Mouse (Mus musculus): Measurements from ENCODE around the gene Rapgef4. TPM values are rescaled to one million over a fixed set of nuclear protein-coding genes. Genes with fewer than 3 reads are reported as not detected.

The Rapgef4 gene
- polyA plus RNA-seq, 1 experiment = not detected

DNA sequence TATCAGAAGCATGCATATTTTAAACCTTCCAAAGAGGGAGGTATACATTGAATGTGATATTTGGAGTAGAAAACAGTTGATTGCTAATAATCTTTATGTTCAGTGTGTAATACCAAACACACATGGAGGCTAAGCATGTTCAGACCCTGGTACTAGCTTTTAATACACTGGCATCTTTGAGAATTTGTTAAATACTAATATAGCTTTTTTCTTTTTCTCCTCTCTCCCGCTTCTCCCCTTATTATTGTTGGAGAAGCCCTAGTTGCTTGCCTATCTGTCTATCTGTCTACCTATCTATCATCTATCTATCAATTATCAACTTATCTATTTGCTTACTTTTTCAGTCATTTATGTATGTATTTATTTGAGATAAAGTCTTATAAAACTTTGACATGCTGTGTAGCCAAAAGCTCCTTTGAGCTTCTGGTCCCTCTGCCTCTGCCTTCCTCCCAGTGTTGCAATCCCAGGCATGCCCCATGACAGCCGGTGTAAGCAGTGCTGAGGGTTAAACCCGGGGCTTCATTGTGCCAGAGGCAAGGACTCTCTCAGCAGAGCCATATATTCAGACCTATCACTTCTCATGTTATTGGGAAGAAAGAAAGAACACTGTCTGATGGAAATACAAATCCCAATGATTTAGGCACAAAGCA, 96.6 kb downstream of the Rapgef4 start:
- Histone ChIP-seq H3K4me3 (replicated peaks) (no peak overlapping the region), H3K27me3 (ENCODE audit: control insufficient read depth) (no peaks in the 10 kb centered on the region), H3K36me3 (ENCODE audit: control insufficient read depth) (no peaks in the 10 kb centered on the region), H3K9me3 (ENCODE audit: control insufficient read depth, low read length) (no peaks in the 10 kb centered on the region), H3K4me1 (ENCODE audit: control insufficient read depth) (no peaks in the 10 kb centered on the region)
- TF ChIP-seq GATA1 (IDR thresholded peaks at IDR 0.05; ENCODE audit: low read length) (no peak), TAL1 (IDR thresholded peaks at IDR 0.05; ENCODE audit: low read length) (no peak)

DNA sequence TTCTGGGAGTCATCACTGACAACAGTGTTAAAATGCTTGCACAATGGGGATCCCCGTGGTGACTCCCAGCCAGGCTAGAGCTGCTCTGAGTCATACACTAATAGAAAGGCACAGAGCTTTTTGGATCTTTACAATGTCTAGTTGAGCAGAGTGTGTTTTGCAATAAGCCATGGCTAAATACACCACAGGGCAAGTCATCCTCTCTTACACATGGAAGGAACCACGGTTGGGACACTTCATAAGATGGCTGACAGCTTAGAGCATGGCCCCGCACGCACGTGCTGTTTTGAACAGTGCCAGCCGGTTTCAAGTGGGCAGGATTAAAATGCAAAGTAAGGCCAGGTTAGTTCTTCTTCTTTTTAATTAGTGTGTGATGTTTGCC, 97.1 kb downstream of the Rapgef4 start:
- H3K9me3 ChIP-seq (ENCODE audit: control insufficient read depth, low read length) = no peaks in the 10 kb centered on the region
- no peak overlapping the region for H3K4me3 ChIP-seq (replicated peaks)
- TF ChIP-seq GATA1 (IDR thresholded peaks at IDR 0.05; ENCODE audit: low read length) = no peak
- no peak for TF ChIP-seq TAL1 (IDR thresholded peaks at IDR 0.05; ENCODE audit: low read length)
- H3K36me3 ChIP-seq (ENCODE audit: control insufficient read depth) = no peaks in the 10 kb centered on the region
- H3K4me1 ChIP-seq (ENCODE audit: control insufficient read depth) = no peaks in the 10 kb centered on the region
- no peaks in the 10 kb centered on the region for H3K27me3 ChIP-seq (ENCODE audit: control insufficient read depth)

- Histone ChIP-seq H3K4me3 (replicated peaks) (no peak overlapping the region), H3K36me3 (ENCODE audit: control insufficient read depth) (no peaks in the 10 kb centered on the region), H3K27me3 (ENCODE audit: control insufficient read depth) (no peaks in the 10 kb centered on the region), H3K9me3 (ENCODE audit: control insufficient read depth, low read length) (no peaks in the 10 kb centered on the region), H3K4me1 (ENCODE audit: control insufficient read depth) (no peaks in the 10 kb centered on the region)
- TF ChIP-seq GATA1 (IDR thresholded peaks at IDR 0.05; ENCODE audit: low read length) (no peak), TAL1 (IDR thresholded peaks at IDR 0.05; ENCODE audit: low read length) (no peak)
Observed at GRCm38 (mm10) chr2:72079110-72079509, 98.1 kb downstream of the Rapgef4 start.

GRCm38 (mm10) chr2:72082846-72083245, 101.8 kb downstream of the Rapgef4 start:
- no peaks in the 10 kb centered on the region for H3K9me3 ChIP-seq (ENCODE audit: control insufficient read depth, low read length)
- no peaks in the 10 kb centered on the region for H3K4me1 ChIP-seq (ENCODE audit: control insufficient read depth)
- no peak overlapping the region for H3K4me3 ChIP-seq (replicated peaks)
- no peaks in the 10 kb centered on the region for H3K27me3 ChIP-seq (ENCODE audit: control insufficient read depth)
- no peak for TF ChIP-seq GATA1 (IDR thresholded peaks at IDR 0.05; ENCODE audit: low read length)
- no peak for TF ChIP-seq TAL1 (IDR thresholded peaks at IDR 0.05; ENCODE audit: low read length)
- H3K36me3 ChIP-seq (ENCODE audit: control insufficient read depth) = no peaks in the 10 kb centered on the region

GRCm38 (mm10) chr2:72088886-72089285, 107.8 kb downstream of the Rapgef4 start:
- H3K36me3 ChIP-seq (ENCODE audit: control insufficient read depth) = no peaks in the 10 kb centered on the region
- H3K4me3 ChIP-seq (replicated peaks) = no peak overlapping the region
- no peaks in the 10 kb centered on the region for H3K9me3 ChIP-seq (ENCODE audit: control insufficient read depth, low read length)
- no peaks in the 10 kb centered on the region for H3K4me1 ChIP-seq (ENCODE audit: control insufficient read depth)
- TF ChIP-seq GATA1 (IDR thresholded peaks at IDR 0.05; ENCODE audit: low read length) (no peak), TAL1 (IDR thresholded peaks at IDR 0.05; ENCODE audit: low read length) (no peak)
- no peaks in the 10 kb centered on the region for H3K27me3 ChIP-seq (ENCODE audit: control insufficient read depth)

DNA sequence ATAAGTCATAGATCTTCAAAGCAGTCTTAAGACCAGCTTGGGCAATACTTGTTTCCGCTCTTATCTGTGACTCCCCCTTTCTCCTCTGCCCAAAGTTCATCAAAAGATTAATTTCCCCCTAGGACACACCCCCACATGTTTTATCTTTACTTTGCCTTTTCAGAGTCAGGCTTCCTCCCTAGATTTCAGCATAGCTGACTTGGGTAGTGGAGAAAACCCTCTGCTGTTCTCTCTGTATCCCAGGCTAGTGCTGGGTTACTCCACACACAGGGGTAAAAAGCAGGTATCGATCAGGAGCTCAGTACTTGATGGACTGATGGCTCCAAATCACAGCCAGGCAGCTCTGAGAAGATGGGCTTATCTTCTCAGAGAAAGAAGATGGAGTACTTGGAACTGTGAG, 109.0 kb downstream of the Rapgef4 start:
- no peaks in the 10 kb centered on the region for H3K27me3 ChIP-seq (ENCODE audit: control insufficient read depth)
- H3K4me3 ChIP-seq (replicated peaks) = no peak overlapping the region
- H3K9me3 ChIP-seq (ENCODE audit: control insufficient read depth, low read length) = no peaks in the 10 kb centered on the region
- no peaks in the 10 kb centered on the region for H3K4me1 ChIP-seq (ENCODE audit: control insufficient read depth)
- no peaks in the 10 kb centered on the region for H3K36me3 ChIP-seq (ENCODE audit: control insufficient read depth)
- TF ChIP-seq GATA1 (IDR thresholded peaks at IDR 0.05; ENCODE audit: low read length) (no peak), TAL1 (IDR thresholded peaks at IDR 0.05; ENCODE audit: low read length) (no peak)

- Histone ChIP-seq H3K4me1 (ENCODE audit: control insufficient read depth) (no peaks in the 10 kb centered on the region), H3K27me3 (ENCODE audit: control insufficient read depth) (no peaks in the 10 kb centered on the region), H3K36me3 (ENCODE audit: control insufficient read depth) (no peaks in the 10 kb centered on the region), H3K9me3 (ENCODE audit: control insufficient read depth, low read length) (no peaks in the 10 kb centered on the region), H3K4me3 (replicated peaks) (no peak overlapping the region)
- TF ChIP-seq TAL1 (IDR thresholded peaks at IDR 0.05; ENCODE audit: low read length) (no peak), GATA1 (IDR thresholded peaks at IDR 0.05; ENCODE audit: low read length) (no peak)
Observed at GRCm38 (mm10) chr2:72092046-72092445, 111.0 kb downstream of the Rapgef4 start.

DNA sequence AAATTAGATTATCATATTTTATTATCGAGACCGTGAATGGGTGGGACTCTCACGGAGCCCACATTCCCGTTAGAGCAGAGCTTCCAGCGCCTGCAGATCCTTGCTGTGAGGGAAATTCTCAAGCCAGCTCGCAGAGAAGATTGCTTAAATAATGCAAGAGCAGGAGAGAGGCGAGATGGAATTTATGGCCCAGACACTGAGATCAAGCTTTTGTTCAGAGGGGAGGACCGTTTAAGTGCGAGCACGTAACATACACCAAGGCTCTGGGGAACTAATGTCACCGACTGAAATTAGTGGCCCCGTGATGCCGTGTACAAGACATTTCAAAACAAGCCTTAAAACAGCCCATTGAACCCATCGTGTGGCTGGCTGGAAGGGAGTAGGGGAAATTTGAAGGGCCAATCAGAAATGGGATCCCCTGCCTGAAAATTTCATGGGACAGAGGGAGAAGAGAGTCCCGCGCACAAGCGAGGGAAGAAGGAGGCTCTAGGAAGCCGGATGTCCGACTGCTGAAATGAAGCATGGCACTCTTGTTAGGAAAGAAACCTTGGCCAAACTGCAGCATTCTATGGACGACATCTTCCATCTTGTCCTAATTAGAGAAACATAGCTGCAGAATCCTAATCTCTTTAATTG, 112.5 kb downstream of the Rapgef4 start:
- H3K4me1 ChIP-seq (ENCODE audit: control insufficient read depth) = no peaks in the 10 kb centered on the region
- no peaks in the 10 kb centered on the region for H3K9me3 ChIP-seq (ENCODE audit: control insufficient read depth, low read length)
- TF ChIP-seq TAL1 (IDR thresholded peaks at IDR 0.05; ENCODE audit: low read length) (no peak), GATA1 (IDR thresholded peaks at IDR 0.05; ENCODE audit: low read length) (no peak)
- no peaks in the 10 kb centered on the region for H3K36me3 ChIP-seq (ENCODE audit: control insufficient read depth)
- H3K27me3 ChIP-seq (ENCODE audit: control insufficient read depth) = no peaks in the 10 kb centered on the region
- no peak overlapping the region for H3K4me3 ChIP-seq (replicated peaks)

DNA sequence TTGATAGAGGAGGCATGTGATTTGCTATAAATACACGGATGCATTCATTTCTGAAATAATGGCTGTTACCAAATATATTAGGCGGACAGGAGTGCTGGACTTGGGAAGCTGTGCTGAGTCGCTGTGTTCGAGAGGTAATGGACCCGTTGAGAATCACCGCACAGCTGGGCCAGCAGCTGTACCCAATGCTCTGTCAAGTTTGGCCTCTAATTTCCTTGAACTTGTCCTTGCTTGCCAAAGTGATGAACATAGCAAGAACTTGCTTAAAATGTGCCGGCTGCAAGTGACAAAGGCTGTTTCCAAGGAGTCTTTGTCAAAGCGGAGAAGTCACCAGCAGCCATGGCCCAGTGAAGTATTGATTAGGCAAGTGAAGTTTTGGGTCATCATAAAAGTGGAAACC, 113.0 kb downstream of the Rapgef4 start:
- Histone ChIP-seq H3K9me3 (ENCODE audit: control insufficient read depth, low read length) (no peaks in the 10 kb centered on the region), H3K4me1 (ENCODE audit: control insufficient read depth) (no peaks in the 10 kb centered on the region), H3K4me3 (replicated peaks) (no peak overlapping the region), H3K27me3 (ENCODE audit: control insufficient read depth) (no peaks in the 10 kb centered on the region), H3K36me3 (ENCODE audit: control insufficient read depth) (no peaks in the 10 kb centered on the region)
- no peak for TF ChIP-seq TAL1 (IDR thresholded peaks at IDR 0.05; ENCODE audit: low read length)
- no peak for TF ChIP-seq GATA1 (IDR thresholded peaks at IDR 0.05; ENCODE audit: low read length)
